In genomic region chr10:100865501-100866181, GRCm38 (mm10) we compare ENCODE assay signal across 7 mouse cellular contexts.
DNase-seq lines count a peak whose midpoint lies in the region; ATAC-seq and TF ChIP-seq lines count a peak whose summit lies in the region.

No protein-coding gene starts in this region.

- TF ChIP-seq CTCF in heart, adult 2 months (IDR thresholded peaks at IDR 0.05): no peak

- H3K27me3 ChIP-seq in forebrain, embryonic 14.5 days (replicated peaks; ENCODE audit: control insufficient read depth, insufficient read depth, low read length): no peaks in the 10 kb centered on the region
- H3K27me3 ChIP-seq in neural tube, embryonic 14.5 days (ENCODE audit: control insufficient read depth, insufficient read depth, low read length): no peaks in the 10 kb centered on the region
- H3K27me3 ChIP-seq in heart, adult 2 months (ENCODE audit: control insufficient read depth, insufficient read depth, low read length): no peaks in the 10 kb centered on the region

- no peak overlapping the region for H3K27ac ChIP-seq in forebrain, embryonic 14.5 days (ENCODE audit: low read depth, low read length)
- H3K27ac ChIP-seq in neural tube, embryonic 14.5 days (ENCODE audit: low read depth, low read length): no peak overlapping the region
- no peak overlapping the region for H3K27ac ChIP-seq in heart, adult 2 months

- TF ChIP-seq EP300 in heart, adult 2 months (IDR thresholded peaks at IDR 0.05; ENCODE audit: insufficient read depth, low read depth, low read length): no peak

- no peaks in the 10 kb centered on the region for H3K9me3 ChIP-seq in forebrain, embryonic 14.5 days (replicated peaks; ENCODE audit: control insufficient read depth, low read length)
- no peaks in the 10 kb centered on the region for H3K9me3 ChIP-seq in neural tube, embryonic 14.5 days (ENCODE audit: control insufficient read depth, low read length)

- peak overlapping the region; percentile 23; the same call in 1 of the 2 replicates for H3K4me2 ChIP-seq in forebrain, embryonic 14.5 days (ENCODE audit: low read length)
- H3K4me2 ChIP-seq in neural tube, embryonic 14.5 days (ENCODE audit: low read depth, low read length): no peak overlapping the region

- H3K4me3 ChIP-seq in forebrain, embryonic 14.5 days (ENCODE audit: low read depth, low read length): no peak overlapping the region
- no peak overlapping the region for H3K4me3 ChIP-seq in neural tube, embryonic 14.5 days (ENCODE audit: low read depth, low read length)
- no peak overlapping the region for H3K4me3 ChIP-seq in heart, adult 2 months

- no peaks in the 10 kb centered on the region for H3K36me3 ChIP-seq in forebrain, embryonic 14.5 days (ENCODE audit: control insufficient read depth, insufficient read depth, low read length)
- H3K36me3 ChIP-seq in neural tube, embryonic 14.5 days (ENCODE audit: control insufficient read depth, insufficient read depth, low read length): no peaks in the 10 kb centered on the region
- H3K36me3 ChIP-seq in heart, adult 2 months (ENCODE audit: control insufficient read depth, insufficient read depth, low read length): no peaks in the 10 kb centered on the region

- peaks cover 7% of the 10 kb centered on the region; the same call in 1 of the 2 replicates for H3K4me1 ChIP-seq in forebrain, embryonic 14.5 days (ENCODE audit: control insufficient read depth, insufficient read depth, low read length)
- H3K4me1 ChIP-seq in neural tube, embryonic 14.5 days (ENCODE audit: control insufficient read depth, insufficient read depth, low read length): no peaks in the 10 kb centered on the region
- no peaks in the 10 kb centered on the region for H3K4me1 ChIP-seq in heart, adult 2 months (ENCODE audit: control insufficient read depth, insufficient read depth, low read length)

- peak; percentile 97 for ATAC-seq in forebrain, embryonic 14.5 days
- ATAC-seq in neural tube, embryonic 14.5 days (ENCODE audit: low read depth): peak; percentile 95

- peak; percentile 81 for DNase-seq in embryo, embryonic 10.5 days (ENCODE audit: low spot score)
- DNase-seq in forebrain, embryonic 14.5 days (ENCODE audit: low spot score): peak; percentile 93
- DNase-seq in layer of hippocampus, adult 9-10 months (ENCODE audit: low spot score): peak; percentile 7
- DNase-seq in spleen, postnatal 10 days (ENCODE audit: low spot score in 2 of 2): no peak
- DNase-seq in heart, adult 2 months: no peak
- DNase-seq in gastrocnemius, postnatal 4 days (ENCODE audit: low spot score in 2 of 2): no peak

- no peaks in the 10 kb centered on the region for H3K79me2 ChIP-seq in heart, adult 2 months (replicated peaks; ENCODE audit: control insufficient read depth, insufficient read depth, low read length)

- intact Hi-C loops in heart, adult 2 months (cut with DNase I): no loop called here

- H3K9ac ChIP-seq in forebrain, embryonic 14.5 days (ENCODE audit: low read length): no peak overlapping the region
- H3K9ac ChIP-seq in neural tube, embryonic 14.5 days (replicated peaks; ENCODE audit: low read depth, low read length): no peak overlapping the region
- no peak overlapping the region for H3K9ac ChIP-seq in heart, adult 2 months (ENCODE audit: low read depth, low read length)

- TF ChIP-seq POLR2A in heart, adult 2 months (IDR thresholded peaks at IDR 0.05; ENCODE audit: insufficient read depth, low read depth, low read length): no peak

- WGBS in forebrain, embryonic 14.5 days: 8% methylated on average over 6 of the region's 6 CpGs
- WGBS in neural tube, embryonic 14.5 days: 8% methylated on average over 6 of the region's 6 CpGs
- 39% methylated on average over 6 of the region's 6 CpGs for WGBS in heart, adult 2 months

Comparison
In these comparisons a context has a peak if more than half of its experiments do, and no peak if none do; other contexts are left out.
1. DNase-seq: peak in embryo, embryonic 10.5 days (single experiment), forebrain, embryonic 14.5 days (single experiment) and layer of hippocampus, adult 9-10 months (single experiment); none in spleen, postnatal 10 days (0 of 2), heart, adult 2 months (0 of 2) and gastrocnemius, postnatal 4 days (0 of 2).